Mouse (Mus musculus) cerebellum, adult (tissue): ENCODE results near the gene Spns3.
"Not testable (repeated sequence)": the region's sequence is repeated elsewhere in the genome, so short reads cannot be mapped to it uniquely, and the experiment has no call there.

Experiments used
- ATAC-seq: cut with Nextera tagmentation; 2 replicates; pipeline ENCODE4 v1.9.2; 2017; ENCODE audit warnings: mild to moderate bottlenecking, moderate library complexity, mixed read lengths; ENCODE audit not compliant: insufficient number of reproducible peaks, low FRiP score, low TSS enrichment

The Spns3 gene

GRCm38 (mm10) chr11:72560661-72561060 lies 10.4 kb upstream of the Spns3 start:
- no peak for ATAC-seq

- ATAC-seq: no peak
Observed at GRCm38 (mm10) chr11:72558155-72558554, 7.8 kb upstream of the Spns3 start.

- ATAC-seq: no peak
Observed at GRCm38 (mm10) chr11:72556953-72557352, 6.6 kb upstream of the Spns3 start.

- ATAC-seq: no peak
Observed at GRCm38 (mm10) chr11:72556470-72556869, 6.2 kb upstream of the Spns3 start.

- no peak for ATAC-seq
Observed at GRCm38 (mm10) chr11:72551531-72552105, 1.3 kb upstream of the Spns3 start.

- no peak for ATAC-seq
Observed at GRCm38 (mm10) chr11:72547181-72547580, 3.1 kb downstream of the Spns3 start.

GRCm38 (mm10) chr11:72544716-72545115 lies 5.6 kb downstream of the Spns3 start:
- ATAC-seq: no peak

- not testable (repeated sequence) for ATAC-seq
Observed at GRCm38 (mm10) chr11:72543692-72544091, 6.6 kb downstream of the Spns3 start.

GRCm38 (mm10) chr11:72542586-72542985 lies 7.7 kb downstream of the Spns3 start:
- ATAC-seq: no peak

GRCm38 (mm10) chr11:72541928-72542327 lies 8.4 kb downstream of the Spns3 start:
- ATAC-seq: no peak

GRCm38 (mm10) chr11:72540437-72540836 lies 9.9 kb downstream of the Spns3 start:
- ATAC-seq: peak; percentile 40; the same call in 1 of the 2 replicates

- no peak for ATAC-seq
Observed at GRCm38 (mm10) chr11:72538811-72539210, 11.5 kb downstream of the Spns3 start.

- ATAC-seq: no peak
Observed at GRCm38 (mm10) chr11:72538037-72538755, 12.1 kb downstream of the Spns3 start.

- ATAC-seq: no peak
Observed at GRCm38 (mm10) chr11:72537503-72537902, 12.8 kb downstream of the Spns3 start.

- ATAC-seq: no peak
Observed at GRCm38 (mm10) chr11:72535519-72535918, 14.8 kb downstream of the Spns3 start.

GRCm38 (mm10) chr11:72532890-72533289 lies 17.4 kb downstream of the Spns3 start:
- no peak for ATAC-seq

GRCm38 (mm10) chr11:72531632-72532031 lies 18.7 kb downstream of the Spns3 start:
- no peak for ATAC-seq

- no peak for ATAC-seq
Observed at GRCm38 (mm10) chr11:72531144-72531543, 19.2 kb downstream of the Spns3 start.

- ATAC-seq: no peak
Observed at GRCm38 (mm10) chr11:72526190-72526589, 24.1 kb downstream of the Spns3 start.

GRCm38 (mm10) chr11:72523711-72524110 lies 26.6 kb downstream of the Spns3 start:
- ATAC-seq: no peak

- no peak for ATAC-seq
Observed at GRCm38 (mm10) chr11:72522616-72523041, 27.7 kb downstream of the Spns3 start.
